Mouse (Mus musculus): ENCODE measurements around the gene Itpr3.

DNA sequence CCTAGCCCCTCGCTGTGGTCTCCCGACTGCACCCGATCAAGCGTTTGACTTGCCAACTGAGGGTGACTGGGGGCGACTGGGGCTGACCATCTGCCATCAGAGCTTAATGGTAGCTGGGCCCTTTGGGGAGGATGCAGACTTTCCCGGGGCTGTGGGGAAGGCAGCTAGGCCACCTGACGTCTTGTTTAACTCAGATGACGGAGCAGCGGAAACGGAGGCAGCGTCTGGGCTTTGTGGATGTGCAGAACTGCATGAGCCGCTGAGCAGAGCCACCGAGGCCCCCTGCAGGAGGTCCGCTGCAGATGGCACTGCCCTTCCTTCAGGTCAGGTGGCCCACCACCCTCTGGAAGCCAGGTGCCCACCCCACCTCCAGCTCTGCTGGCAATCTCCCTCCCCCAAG, 64.2 kb downstream of the Itpr3 start:
- TF ChIP-seq CTCF (IDR thresholded peaks at IDR 0.05) (no peak), EP300 (IDR thresholded peaks at IDR 0.05; ENCODE audit: insufficient read depth, low read depth, low read length) (no peak)

Measured in heart, adult 2 months (tissue).